In genomic region chr2:166250571-166250970, GRCm38 (mm10) we compare ENCODE assay signal across 12 mouse cellular contexts.
DNase-seq lines count a peak whose midpoint lies in the region; ATAC-seq lines count a peak whose summit lies in the region.
"Had no signal": no experiment of that assay in that cellular context is flagged by ENCODE, and none has a peak within 500 bp of the region (broad histone marks: within the 10 kb centered on the region; RNA-seq: fewer than 3 reads in every experiment).

No protein-coding gene starts in this region.

- H3K4me2 ChIP-seq in embryonic facial prominence, embryonic 12.5 days (replicated peaks), result no peak overlapping the region
- H3K4me2 ChIP-seq in lung, embryonic 16.5 days (ENCODE audit: low read depth, low read length), result no peak overlapping the region
- H3K4me2 ChIP-seq: intestine, embryonic 15.5 days; liver, embryonic 13.5 days had no signal

- H3K9me3 ChIP-seq in embryonic facial prominence, embryonic 12.5 days, result no peaks in the 10 kb centered on the region
- H3K9me3 ChIP-seq in lung, embryonic 16.5 days (ENCODE audit: control insufficient read depth, low read length), result no peaks in the 10 kb centered on the region
- H3K9me3 ChIP-seq: intestine, embryonic 15.5 days; liver, embryonic 13.5 days had no signal

- 0 out of 2 replicates have a peak overlapping the region, but pooled peaks have one; percentile 4 for H3K27ac ChIP-seq in embryonic facial prominence, embryonic 12.5 days
- H3K27ac ChIP-seq in lung, embryonic 16.5 days (ENCODE audit: low read length), result no peak overlapping the region; the same call in 1 of the 2 replicates
- H3K27ac ChIP-seq: intestine, embryonic 15.5 days; liver, embryonic 13.5 days had no signal

- peak; percentile 59 for DNase-seq in adrenal gland, adult 2 months
- no peak for DNase-seq in adrenal gland, adult 8-10 months
- DNase-seq in kidney, adult 9 months, result peak; percentile 64
- DNase-seq in cerebellum, postnatal 14 days, result no peak
- no peak for DNase-seq in right cerebral cortex, postnatal 36 days (ENCODE audit: low spot score in 2 of 2)
- DNase-seq in cerebellum, adult 11-12 months, result no peak
- DNase-seq: cerebellum, adult 18-20 months; gastrocnemius, postnatal 10 days; liver, embryonic 13.5 days had no signal

- no peak for ATAC-seq in embryonic facial prominence, embryonic 12.5 days (ENCODE audit: insufficient number of reproducible peaks, insufficient read depth, low FRiP score, low TSS enrichment)
- peak; percentile 36; the same call in 1 of the 2 replicates for ATAC-seq in lung, embryonic 16.5 days (ENCODE audit: low read depth)
- ATAC-seq: intestine, embryonic 15.5 days had no signal

- H3K4me3 ChIP-seq in embryonic facial prominence, embryonic 12.5 days, result no peak overlapping the region
- no peak overlapping the region for H3K4me3 ChIP-seq in lung, embryonic 16.5 days (ENCODE audit: low read length)
- H3K4me3 ChIP-seq: intestine, embryonic 15.5 days; liver, embryonic 13.5 days had no signal

- peaks cover 22% of the 10 kb centered on the region for H3K4me1 ChIP-seq in embryonic facial prominence, embryonic 12.5 days
- 0 out of 2 replicates have a peak, but pooled peaks cover 2% of the 10 kb centered on the region for H3K4me1 ChIP-seq in lung, embryonic 16.5 days (replicated peaks; ENCODE audit: control insufficient read depth, insufficient read depth, low read length)
- H3K4me1 ChIP-seq: liver, embryonic 13.5 days had no signal

- 82% methylated on average over 10 of the region's 10 CpGs for WGBS in embryonic facial prominence, embryonic 12.5 days
- 71% methylated on average over 10 of the region's 10 CpGs for WGBS in lung, embryonic 16.5 days

- H3K27me3 ChIP-seq in embryonic facial prominence, embryonic 12.5 days, result no peaks in the 10 kb centered on the region
- H3K27me3 ChIP-seq in lung, embryonic 16.5 days (ENCODE audit: control insufficient read depth, insufficient read depth, low read depth, low read length), result no peaks in the 10 kb centered on the region; the same call in 1 of the 2 replicates
- H3K27me3 ChIP-seq: intestine, embryonic 15.5 days; liver, embryonic 13.5 days had no signal

- no peaks in the 10 kb centered on the region for H3K36me3 ChIP-seq in embryonic facial prominence, embryonic 12.5 days
- H3K36me3 ChIP-seq in lung, embryonic 16.5 days (ENCODE audit: control insufficient read depth, insufficient read depth, low read length), result no peaks in the 10 kb centered on the region
- H3K36me3 ChIP-seq: intestine, embryonic 15.5 days; liver, embryonic 13.5 days had no signal

- no peak overlapping the region for H3K9ac ChIP-seq in embryonic facial prominence, embryonic 12.5 days
- no peak overlapping the region for H3K9ac ChIP-seq in lung, embryonic 16.5 days (ENCODE audit: low read length)
- H3K9ac ChIP-seq: intestine, embryonic 15.5 days; liver, embryonic 13.5 days had no signal

Comparison
In these comparisons a context has a peak if more than half of its experiments do, and no peak if none do; other contexts are left out.
1. DNase-seq: peak in adrenal gland, adult 2 months (single experiment) and kidney, adult 9 months (single experiment); none in adrenal gland, adult 8-10 months (single experiment), cerebellum, postnatal 14 days (0 of 2), right cerebral cortex, postnatal 36 days (0 of 2) and cerebellum, adult 11-12 months (single experiment).